Mouse (Mus musculus): ENCODE measurements at regions not wholly inside any gene's neighbourhood (a gene's known extent, or its start where the extent isn't known, plus 50 kb on each side); places are given as distances from the start of the nearest gene placed in this dataset.

DNA sequence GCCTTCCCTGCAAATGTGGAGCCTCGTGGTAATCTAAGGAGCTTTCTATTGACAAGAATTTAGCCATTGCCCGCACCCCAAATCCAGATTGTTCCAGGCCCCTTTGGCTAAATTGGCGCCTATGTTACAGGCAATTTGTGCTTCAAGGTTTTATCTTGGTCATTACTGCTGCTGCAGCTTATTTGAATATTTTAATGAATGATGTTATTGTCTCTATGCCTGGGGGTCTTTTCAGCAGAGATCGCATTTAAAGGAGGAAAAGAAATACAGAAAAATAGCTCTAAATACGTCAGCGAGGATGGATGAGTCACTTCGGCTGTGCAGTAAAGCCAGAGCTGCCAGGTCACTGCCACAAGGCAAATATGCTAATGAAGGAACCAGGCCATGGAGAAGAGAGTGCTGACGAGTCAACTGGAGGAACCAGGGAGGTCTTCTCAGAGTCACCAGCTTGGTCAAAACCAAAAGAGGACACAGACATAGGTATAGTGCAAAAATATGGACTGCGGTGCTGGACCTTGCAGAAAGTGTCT is 97.3 kb downstream of the 3110018I06Rik start:
- no peak for TF ChIP-seq CTCF (IDR thresholded peaks at IDR 0.05; ENCODE audit: low read depth)
- no peak for TF ChIP-seq EP300 (optimal IDR thresholded peaks at IDR 0.05)

All from stomach, postnatal 0 days (tissue).